Mouse (Mus musculus) c-Kit-negative CD71-positive TER-119-positive erythroid progenitor cells, embryonic 14.5 days (primary cell): ENCODE data around the gene Cacna1d.

Experiments used
- DNase-seq: peaks from one replicate; pipeline ENCODE4 v3.0.0-alpha.2; 2013; ENCODE audit warnings: low read depth, low spot score

Gene Cacna1d

GRCm38 (mm10) chr14:30208156-30208555 is 283.1 kb downstream of the Cacna1d start:
- no peak for DNase-seq

GRCm38 (mm10) chr14:30205821-30206220 is 285.4 kb downstream of the Cacna1d start:
- DNase-seq, result no peak

GRCm38 (mm10) chr14:30204526-30204925 is 286.7 kb downstream of the Cacna1d start:
- no peak for DNase-seq

- no peak for DNase-seq
Measured at GRCm38 (mm10) chr14:30200310-30200709, 290.9 kb downstream of the Cacna1d start.

- no peak for DNase-seq
Measured at GRCm38 (mm10) chr14:30198882-30199281, 292.4 kb downstream of the Cacna1d start.

- DNase-seq, result no peak
Measured at GRCm38 (mm10) chr14:30198116-30198515, 293.1 kb downstream of the Cacna1d start.

- DNase-seq, result no peak
Measured at GRCm38 (mm10) chr14:30196959-30197358, 294.3 kb downstream of the Cacna1d start.

- DNase-seq, result no peak
Measured at GRCm38 (mm10) chr14:30196235-30196634, 295.0 kb downstream of the Cacna1d start.

- DNase-seq, result no peak
Measured at GRCm38 (mm10) chr14:30190308-30190971, 300.8 kb downstream of the Cacna1d start.

GRCm38 (mm10) chr14:30185616-30186274 is 305.5 kb downstream of the Cacna1d start:
- no peak for DNase-seq

GRCm38 (mm10) chr14:30184445-30185152 is 306.7 kb downstream of the Cacna1d start:
- DNase-seq, result no peak

GRCm38 (mm10) chr14:30184013-30184412 is 307.2 kb downstream of the Cacna1d start:
- DNase-seq, result no peak

- no peak for DNase-seq
Measured at GRCm38 (mm10) chr14:30182624-30183524, 308.4 kb downstream of the Cacna1d start.

- DNase-seq, result no peak
Measured at GRCm38 (mm10) chr14:30178306-30178705, 312.9 kb downstream of the Cacna1d start.

GRCm38 (mm10) chr14:30177850-30178249 is 313.4 kb downstream of the Cacna1d start:
- no peak for DNase-seq

- DNase-seq, result no peak
Measured at GRCm38 (mm10) chr14:30175362-30175761, 315.9 kb downstream of the Cacna1d start.

GRCm38 (mm10) chr14:30172821-30173755 is 318.2 kb downstream of the Cacna1d start:
- no peak for DNase-seq

GRCm38 (mm10) chr14:30171593-30171992 is 319.7 kb downstream of the Cacna1d start:
- DNase-seq, result no peak

- DNase-seq, result no peak
Measured at GRCm38 (mm10) chr14:30171008-30171407, 320.2 kb downstream of the Cacna1d start.

GRCm38 (mm10) chr14:30169455-30169854 is 321.8 kb downstream of the Cacna1d start:
- no peak for DNase-seq
